In the genomic region with DNA sequence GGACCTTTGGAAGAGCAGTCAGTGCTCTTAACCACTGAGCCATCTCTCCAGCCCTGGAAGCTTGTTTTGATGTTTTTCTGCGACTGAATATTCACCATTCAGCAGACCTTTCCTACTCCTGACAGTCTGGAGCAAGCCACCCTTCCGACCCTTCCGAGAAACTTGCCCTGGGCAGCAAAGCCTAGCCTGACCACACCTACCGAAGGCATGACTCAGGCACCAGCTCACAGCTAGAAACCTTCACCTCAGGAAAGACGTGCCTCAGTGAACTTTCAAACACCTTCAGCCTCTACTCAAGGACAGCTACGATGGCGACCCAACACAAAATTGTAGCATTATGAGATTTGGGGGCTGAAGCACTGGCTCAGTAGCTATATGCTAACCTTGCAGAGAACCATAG, we compare ENCODE assay signal across 33 mouse cellular contexts. TPM values are rescaled to one million over a fixed set of nuclear protein-coding genes. Genes with fewer than 3 reads are reported as not detected.
DNase-seq lines count a peak whose midpoint lies in the region; ATAC-seq and TF ChIP-seq lines count a peak whose summit lies in the region.
"Had no signal": no experiment of that assay in that cellular context is flagged by ENCODE, and none has a peak within 500 bp of the region (broad histone marks: within the 10 kb centered on the region; RNA-seq: fewer than 3 reads in every experiment).

No protein-coding gene starts in this region.

- no peak overlapping the region for H3K9ac ChIP-seq in kidney, embryonic 14.5 days (ENCODE audit: low read depth, low read length)
- no peak overlapping the region for H3K9ac ChIP-seq in stomach, postnatal 0 days (ENCODE audit: low read length)
- H3K9ac ChIP-seq: embryonic facial prominence, embryonic 13.5 days; forebrain, embryonic 12.5 days; forebrain, embryonic 15.5 days; heart, embryonic 13.5 days; hindbrain, embryonic 14.5 days had no signal

- no peak overlapping the region for H3K4me2 ChIP-seq in kidney, embryonic 14.5 days (replicated peaks; ENCODE audit: low read depth, low read length)
- no peak overlapping the region for H3K4me2 ChIP-seq in stomach, postnatal 0 days (replicated peaks; ENCODE audit: low read depth)
- H3K4me2 ChIP-seq: embryonic facial prominence, embryonic 13.5 days; forebrain, embryonic 12.5 days; forebrain, embryonic 15.5 days; heart, embryonic 13.5 days; hindbrain, embryonic 14.5 days had no signal

- H3K36me3 ChIP-seq in kidney, embryonic 14.5 days (ENCODE audit: control insufficient read depth, insufficient read depth, low read length), result no peaks in the 10 kb centered on the region
- no peaks in the 10 kb centered on the region for H3K36me3 ChIP-seq in stomach, postnatal 0 days (ENCODE audit: control insufficient read depth, insufficient read depth, low read length)
- H3K36me3 ChIP-seq: embryonic facial prominence, embryonic 10.5 days; embryonic facial prominence, embryonic 13.5 days; forebrain, embryonic 12.5 days; forebrain, embryonic 15.5 days; heart, embryonic 10.5 days; heart, embryonic 13.5 days had no signal

- TF ChIP-seq CTCF in stomach, postnatal 0 days (IDR thresholded peaks at IDR 0.05; ENCODE audit: low read depth), result no peak

- WGBS in kidney, embryonic 14.5 days, result 69% methylated on average over 7 of the region's 7 CpGs
- 60% methylated on average over 7 of the region's 7 CpGs for WGBS in stomach, postnatal 0 days

- H3K27ac ChIP-seq in kidney, embryonic 14.5 days (ENCODE audit: low read depth, low read length), result no peak overlapping the region
- H3K27ac ChIP-seq in stomach, postnatal 0 days (replicated peaks), result no peak overlapping the region
- H3K27ac ChIP-seq: embryonic facial prominence, embryonic 10.5 days; embryonic facial prominence, embryonic 13.5 days; forebrain, embryonic 12.5 days; forebrain, embryonic 15.5 days; heart, adult 2 months; heart, embryonic 10.5 days; heart, embryonic 13.5 days; hindbrain, embryonic 14.5 days; hindbrain, postnatal 0 days had no signal

- peak; percentile 56 for DNase-seq in adrenal gland, adult 2 months
- no peak for DNase-seq in adrenal gland, postnatal 4 days (ENCODE audit: low spot score in 2 of 2)
- DNase-seq in kidney, postnatal 36 days, result peak; percentile 47 to 58
- peak; percentile 62 for DNase-seq in stomach, postnatal 0 days (ENCODE audit: low spot score)
- no peak for DNase-seq in lung, adult 18-20 months
- DNase-seq: adrenal gland, postnatal 10 days; cerebellum, adult 11-12 months; cerebellum, adult 8-10 months; cerebellum, postnatal 10 days; cerebellum, postnatal 36 days; embryo, embryonic 11 days; gastrocnemius, postnatal 10 days; gastrocnemius, postnatal 36 days; heart, adult 2 months; heart, postnatal 14 days; heart, postnatal 4 days had no signal

- TF ChIP-seq EP300 in stomach, postnatal 0 days (optimal IDR thresholded peaks at IDR 0.05), result no peak

- no peaks in the 10 kb centered on the region for H3K27me3 ChIP-seq in kidney, embryonic 14.5 days (ENCODE audit: control insufficient read depth, insufficient read depth, low read length)
- no peaks in the 10 kb centered on the region for H3K27me3 ChIP-seq in stomach, postnatal 0 days (ENCODE audit: control insufficient read depth, insufficient read depth, low read length)

- no peak for ATAC-seq in kidney, embryonic 14.5 days (ENCODE audit: low FRiP score, low TSS enrichment)
- peak; percentile 56 for ATAC-seq in stomach, postnatal 0 days (ENCODE audit: low FRiP score, low TSS enrichment)
- ATAC-seq: activated CD4-positive, CD25-positive, alpha-beta regulatory T cell, adult 4 months; CD4-positive, CD25-positive, alpha-beta regulatory T cell, adult 4 months; forebrain, embryonic 15.5 days; hindbrain, postnatal 0 days; inflammation-experienced regulatory T-cells, adult 6 months had no signal

- H3K4me3 ChIP-seq in kidney, embryonic 14.5 days (ENCODE audit: low read length), result no peak overlapping the region
- no peak overlapping the region for H3K4me3 ChIP-seq in stomach, postnatal 0 days (ENCODE audit: low read depth, low read length)
- H3K4me3 ChIP-seq: embryonic facial prominence, embryonic 10.5 days; embryonic facial prominence, embryonic 13.5 days; erythroblast, embryonic 14.5 days; forebrain, embryonic 12.5 days; forebrain, embryonic 15.5 days; heart, adult 2 months; heart, embryonic 10.5 days; heart, embryonic 13.5 days had no signal

- no peaks in the 10 kb centered on the region for H3K4me1 ChIP-seq in kidney, embryonic 14.5 days (ENCODE audit: control insufficient read depth, insufficient read depth, low read length)
- no peaks in the 10 kb centered on the region for H3K4me1 ChIP-seq in stomach, postnatal 0 days (replicated peaks; ENCODE audit: control insufficient read depth, insufficient read depth)

- H3K9me3 ChIP-seq in kidney, embryonic 14.5 days (ENCODE audit: control insufficient read depth, low read length), result no peaks in the 10 kb centered on the region
- H3K9me3 ChIP-seq in stomach, postnatal 0 days (ENCODE audit: control insufficient read depth, low read length), result no peaks in the 10 kb centered on the region
- H3K9me3 ChIP-seq: embryonic facial prominence, embryonic 10.5 days; embryonic facial prominence, embryonic 13.5 days; forebrain, embryonic 12.5 days; forebrain, embryonic 15.5 days; heart, embryonic 10.5 days; heart, embryonic 13.5 days had no signal

RNA-seq across cellular contexts. Expression of a gene that starts 4.9 kb away (rescaled TPM):
- 10 to 100 TPM; 11.2 to 15.5 TPM for total RNA-seq in adrenal gland, adult 2 months (2021)
- 26.4 and 31.5 TPM in 2 replicates for polyA plus RNA-seq in adrenal gland, adult 2 months (2012; rRNA removed)
- total RNA-seq in adrenal gland, postnatal 4 days (2021), result 10 to 100 TPM; 15.7 to 22.9 TPM
- 21.7 TPM in 2 replicates for polyA plus RNA-seq in kidney, embryonic 14.5 days (2014; fragmentation: Nextera tagmentation; extraction: Ambion mirVana)
- 12.5 and 15.2 TPM in 2 replicates for polyA plus RNA-seq in stomach, postnatal 0 days (2015; fragmentation: Nextera tagmentation; extraction: Ambion mirVana)
- total RNA-seq: granulocyte monocyte progenitor cell, adult 5-6 weeks had no signal
- polyA plus RNA-seq: activated CD4-positive, CD25-positive, alpha-beta regulatory T cell, adult 4 months; CD4-positive, CD25-positive, alpha-beta regulatory T cell, adult 4 months; inflammation-experienced regulatory T-cells, adult 6 months had no signal

RNA-seq across cellular contexts. Expression of a gene that starts 33.4 kb away (rescaled TPM):
- 1 to 10 TPM; 2.1 to 4.8 TPM for total RNA-seq in adrenal gland, adult 2 months (2021)
- 10.3 and 10.9 TPM in 2 replicates for polyA plus RNA-seq in adrenal gland, adult 2 months (2012; rRNA removed)
- total RNA-seq in adrenal gland, postnatal 4 days (2021), result 1 to 10 TPM; 2.2 to 3.2 TPM
- not detected in 2 replicates for polyA plus RNA-seq in kidney, embryonic 14.5 days (2014; fragmentation: Nextera tagmentation; extraction: Ambion mirVana)
- 0.07 TPM in 1 of 2 replicates, not detected in the other for polyA plus RNA-seq in stomach, postnatal 0 days (2015; fragmentation: Nextera tagmentation; extraction: Ambion mirVana)
- total RNA-seq: gastrocnemius, adult 18-20 months; gastrocnemius, postnatal 36 days; granulocyte monocyte progenitor cell, adult 5-6 weeks; heart, adult 2 months; heart, postnatal 14 days; heart, postnatal 4 days had no signal
- polyA plus RNA-seq: activated CD4-positive, CD25-positive, alpha-beta regulatory T cell, adult 4 months; C2C12; CD4-positive, CD25-positive, alpha-beta regulatory T cell, adult 4 months; embryonic facial prominence, embryonic 10.5 days; erythroblast, embryonic 14.5 days; heart, adult 2 months; heart, embryonic 13.5 days; hindbrain, embryonic 11.5 days; inflammation-experienced regulatory T-cells, adult 6 months had no signal

RNA-seq across cellular contexts. Expression of a gene that starts 36.8 kb away (rescaled TPM):
- total RNA-seq in adrenal gland, adult 2 months (2021), result 100 to 1,000 TPM; 145 to 180 TPM
- 371 and 378 TPM in 2 replicates for polyA plus RNA-seq in adrenal gland, adult 2 months (2012; rRNA removed)
- total RNA-seq in adrenal gland, postnatal 4 days (2021), result 100 to 1,000 TPM; 153 to 158 TPM
- polyA plus RNA-seq in kidney, embryonic 14.5 days (2014; fragmentation: Nextera tagmentation; extraction: Ambion mirVana), result 25.7 and 27.1 TPM in 2 replicates
- 62.1 and 77.1 TPM in 2 replicates for polyA plus RNA-seq in stomach, postnatal 0 days (2015; fragmentation: Nextera tagmentation; extraction: Ambion mirVana)

RNA-seq across cellular contexts. Expression of a gene that starts 58.4 kb away (rescaled TPM):
- 100 to 1,000 TPM; 116 to 131 TPM for total RNA-seq in adrenal gland, adult 2 months (2021)
- 320 and 326 TPM in 2 replicates for polyA plus RNA-seq in adrenal gland, adult 2 months (2012; rRNA removed)
- total RNA-seq in adrenal gland, postnatal 4 days (2021), result 100 to 1,000 TPM; 165 to 169 TPM
- polyA plus RNA-seq in kidney, embryonic 14.5 days (2014; fragmentation: Nextera tagmentation; extraction: Ambion mirVana), result 299 and 332 TPM in 2 replicates
- polyA plus RNA-seq in stomach, postnatal 0 days (2015; fragmentation: Nextera tagmentation; extraction: Ambion mirVana), result 253 and 258 TPM in 2 replicates

Comparison
In these comparisons a context has a peak if more than half of its experiments do, and no peak if none do; other contexts are left out.
1. DNase-seq: peak in adrenal gland, adult 2 months (single experiment), kidney, postnatal 36 days (2 of 2) and stomach, postnatal 0 days (single experiment); none in adrenal gland, postnatal 4 days (0 of 2) and lung, adult 18-20 months (0 of 2).
2. RNA of a gene that starts 33.4 kb away (polyA plus RNA-seq): 10.3 to 10.9 TPM in adrenal gland, adult 2 months; not detected in kidney, embryonic 14.5 days and 0.07 TPM in stomach, postnatal 0 days; every median in the first group is over 10 times any median in the second.